Mouse (Mus musculus): ENCODE results near the gene Ccr10. TPM values are rescaled to one million over a fixed set of nuclear protein-coding genes. Genes with fewer than 3 reads are reported as not detected.

Gene Ccr10
- 0.29 and 0.37 TPM in 2 replicates for polyA plus RNA-seq (2016; fragmentation: Nextera tagmentation; extraction: Ambion mirVana)

GRCm38 (mm10) chr11:101174851-101175628 lies at the start of gene Ccr10:
Ccr10 (minus strand) TSS chr11:101175443.
- 20% methylated on average over 14 of the region's 14 CpGs for WGBS
- H3K9ac ChIP-seq = peak within 1 kb of the TSS; percentile 48
- peak within 1 kb of the TSS; percentile 31 for H3K4me3 ChIP-seq
- no peaks in the 10 kb centered on the region for H3K36me3 ChIP-seq
- H3K27ac ChIP-seq = no peak within 1 kb of the TSS
- H3K9me3 ChIP-seq = no peaks in the 10 kb centered on the region
- peak within 1 kb of the TSS; percentile 70 for H3K4me2 ChIP-seq (replicated peaks)
- H3K4me1 ChIP-seq = peaks cover 53% of the 10 kb centered on the region
- peaks cover 64% of the 10 kb centered on the region for H3K27me3 ChIP-seq (replicated peaks)
- no peak for ATAC-seq (ENCODE audit: low FRiP score, low read depth)

GRCm38 (mm10) chr11:101224337-101224736 lies 49.1 kb upstream of the Ccr10 start:
- peaks cover 12% of the 10 kb centered on the region; the same call in 1 of the 2 replicates for H3K4me1 ChIP-seq
- no peak for ATAC-seq (ENCODE audit: low FRiP score, low read depth)
- H3K4me3 ChIP-seq = no peak overlapping the region
- H3K27ac ChIP-seq = no peak overlapping the region
- H3K9ac ChIP-seq = no peak overlapping the region
- WGBS = 96% methylated on average over 3 of the region's 3 CpGs
- no peaks in the 10 kb centered on the region for H3K27me3 ChIP-seq (replicated peaks)
- no peak overlapping the region for H3K4me2 ChIP-seq (replicated peaks)
- no peaks in the 10 kb centered on the region for H3K9me3 ChIP-seq
- H3K36me3 ChIP-seq = no peaks in the 10 kb centered on the region

- ATAC-seq (ENCODE audit: low FRiP score, low read depth) = no peak
- WGBS = 92% methylated on average over 8 of the region's 8 CpGs
These were observed 46.2 kb upstream of the Ccr10 start for GRCm38 (mm10) chr11:101221306-101221986.

GRCm38 (mm10) chr11:101220853-101221252 lies 45.6 kb upstream of the Ccr10 start:
- Histone ChIP-seq H3K4me3 (no peak overlapping the region), H3K36me3 (no peaks in the 10 kb centered on the region), H3K27me3 (replicated peaks) (no peaks in the 10 kb centered on the region), H3K4me2 (replicated peaks) (no peak overlapping the region), H3K9me3 (no peaks in the 10 kb centered on the region), H3K9ac (no peak overlapping the region), H3K27ac (no peak overlapping the region), H3K4me1 (peaks cover 7% of the 10 kb centered on the region; the same call in 1 of the 2 replicates)
- 63% methylated on average over 2 of the region's 2 CpGs for WGBS
- ATAC-seq (ENCODE audit: low FRiP score, low read depth) = no peak

More at GRCm38 (mm10) chr11:101221306-101221986, 46.2 kb upstream of the Ccr10 start:
- Histone ChIP-seq H3K27me3 (replicated peaks) (no peaks in the 10 kb centered on the region), H3K4me1 (peaks cover 11% of the 10 kb centered on the region; the same call in 1 of the 2 replicates), H3K4me2 (replicated peaks) (no peak overlapping the region), H3K27ac (no peak overlapping the region), H3K9me3 (no peaks in the 10 kb centered on the region), H3K4me3 (no peak overlapping the region), H3K36me3 (no peaks in the 10 kb centered on the region), H3K9ac (no peak overlapping the region)

- Histone ChIP-seq H3K4me3 (no peak overlapping the region), H3K9ac (no peak overlapping the region), H3K27ac (no peak overlapping the region), H3K4me1 (no peaks in the 10 kb centered on the region), H3K36me3 (peaks cover 12% of the 10 kb centered on the region; the same call in 1 of the 2 replicates), H3K4me2 (replicated peaks) (no peak overlapping the region), H3K9me3 (no peaks in the 10 kb centered on the region), H3K27me3 (replicated peaks) (no peaks in the 10 kb centered on the region)
- 87% methylated on average over 10 of the region's 10 CpGs for WGBS
- ATAC-seq (ENCODE audit: low FRiP score, low read depth) = no peak
These were observed 43.3 kb upstream of the Ccr10 start for GRCm38 (mm10) chr11:101218436-101219055.

GRCm38 (mm10) chr11:101216936-101217335 lies 41.7 kb upstream of the Ccr10 start:
- H3K4me3 ChIP-seq = no peak overlapping the region
- no peak overlapping the region for H3K27ac ChIP-seq
- no peaks in the 10 kb centered on the region for H3K9me3 ChIP-seq
- H3K9ac ChIP-seq = no peak overlapping the region
- WGBS = 88% methylated on average over 5 of the region's 5 CpGs
- no peaks in the 10 kb centered on the region for H3K27me3 ChIP-seq (replicated peaks)
- no peaks in the 10 kb centered on the region for H3K4me1 ChIP-seq
- no peak for ATAC-seq (ENCODE audit: low FRiP score, low read depth)
- peaks cover 13% of the 10 kb centered on the region; the same call in 1 of the 2 replicates for H3K36me3 ChIP-seq
- H3K4me2 ChIP-seq (replicated peaks) = no peak overlapping the region

GRCm38 (mm10) chr11:101211970-101212369 lies 36.7 kb upstream of the Ccr10 start:
- WGBS = 58% methylated on average over 3 of the region's 3 CpGs
- no peaks in the 10 kb centered on the region for H3K27me3 ChIP-seq (replicated peaks)
- H3K36me3 ChIP-seq = peaks cover 20% of the 10 kb centered on the region; the same call in 1 of the 2 replicates
- H3K9ac ChIP-seq = no peak overlapping the region
- H3K27ac ChIP-seq = no peak overlapping the region
- no peak overlapping the region for H3K4me3 ChIP-seq
- H3K4me1 ChIP-seq = no peaks in the 10 kb centered on the region
- H3K4me2 ChIP-seq (replicated peaks) = no peak overlapping the region
- H3K9me3 ChIP-seq = no peaks in the 10 kb centered on the region
- no peak for ATAC-seq (ENCODE audit: low FRiP score, low read depth)

GRCm38 (mm10) chr11:101200986-101201385 lies 25.7 kb upstream of the Ccr10 start:
- peaks cover 17% of the 10 kb centered on the region for H3K36me3 ChIP-seq
- H3K4me2 ChIP-seq (replicated peaks) = no peak overlapping the region
- no peaks in the 10 kb centered on the region for H3K4me1 ChIP-seq
- ATAC-seq (ENCODE audit: low FRiP score, low read depth) = no peak
- H3K27me3 ChIP-seq (replicated peaks) = no peaks in the 10 kb centered on the region
- H3K9ac ChIP-seq = no peak overlapping the region
- WGBS = 14% methylated on average over 7 of the region's 7 CpGs
- no peaks in the 10 kb centered on the region for H3K9me3 ChIP-seq
- H3K27ac ChIP-seq = no peak overlapping the region
- H3K4me3 ChIP-seq = no peak overlapping the region

GRCm38 (mm10) chr11:101199555-101199954 lies 24.3 kb upstream of the Ccr10 start:
- Histone ChIP-seq H3K27me3 (replicated peaks) (no peaks in the 10 kb centered on the region), H3K4me2 (replicated peaks) (no peak overlapping the region), H3K36me3 (peaks cover 20% of the 10 kb centered on the region), H3K27ac (no peak overlapping the region), H3K4me1 (no peaks in the 10 kb centered on the region), H3K4me3 (no peak overlapping the region), H3K9ac (no peak overlapping the region), H3K9me3 (no peaks in the 10 kb centered on the region)
- ATAC-seq (ENCODE audit: low FRiP score, low read depth) = no peak
- 94% methylated on average over 3 of the region's 3 CpGs for WGBS

- H3K27me3 ChIP-seq (replicated peaks) = no peaks in the 10 kb centered on the region
- H3K9ac ChIP-seq = no peak overlapping the region
- H3K27ac ChIP-seq = no peak overlapping the region
- ATAC-seq (ENCODE audit: low FRiP score, low read depth) = no peak
- peaks cover 11% of the 10 kb centered on the region for H3K36me3 ChIP-seq
- no peak overlapping the region for H3K4me2 ChIP-seq (replicated peaks)
- 0 out of 2 replicates have a peak, but pooled peaks cover 5% of the 10 kb centered on the region for H3K4me1 ChIP-seq
- WGBS = 93% methylated on average over 8 of the region's 8 CpGs
- no peaks in the 10 kb centered on the region for H3K9me3 ChIP-seq
- no peak overlapping the region for H3K4me3 ChIP-seq
These were observed 20.9 kb upstream of the Ccr10 start for GRCm38 (mm10) chr11:101196175-101196574.

- H3K4me1 ChIP-seq = peaks cover 11% of the 10 kb centered on the region; the same call in 1 of the 2 replicates
- H3K4me2 ChIP-seq (replicated peaks) = no peak overlapping the region
- no peaks in the 10 kb centered on the region for H3K27me3 ChIP-seq (replicated peaks)
- H3K9me3 ChIP-seq = no peaks in the 10 kb centered on the region
- no peak overlapping the region for H3K27ac ChIP-seq
- ATAC-seq (ENCODE audit: low FRiP score, low read depth) = no peak
- no peak overlapping the region for H3K9ac ChIP-seq
- no peak overlapping the region for H3K4me3 ChIP-seq
- H3K36me3 ChIP-seq = peaks cover 11% of the 10 kb centered on the region
- WGBS = 93% methylated on average over 8 of the region's 8 CpGs
These were observed 20.3 kb upstream of the Ccr10 start for GRCm38 (mm10) chr11:101195571-101195970.

GRCm38 (mm10) chr11:101195101-101195500 lies 19.9 kb upstream of the Ccr10 start:
- no peaks in the 10 kb centered on the region for H3K27me3 ChIP-seq (replicated peaks)
- no peak for ATAC-seq (ENCODE audit: low FRiP score, low read depth)
- H3K4me3 ChIP-seq = no peak overlapping the region
- no peak overlapping the region for H3K4me2 ChIP-seq (replicated peaks)
- H3K27ac ChIP-seq = no peak overlapping the region
- no peak overlapping the region for H3K9ac ChIP-seq
- H3K36me3 ChIP-seq = peaks cover 11% of the 10 kb centered on the region
- no peaks in the 10 kb centered on the region for H3K9me3 ChIP-seq
- peaks cover 15% of the 10 kb centered on the region; the same call in 1 of the 2 replicates for H3K4me1 ChIP-seq
- WGBS = 67% methylated on average over 1 of the region's 1 CpGs

Measured in neural tube, embryonic 12.5 days (tissue).